Mouse (Mus musculus) midbrain, embryonic 13.5 days (tissue): ENCODE measurements around the gene Pus1. TPM values are rescaled to one million over a fixed set of nuclear protein-coding genes. Genes with fewer than 3 reads are reported as not detected.

ENCODE experiments used
- ATAC-seq: fragments of 200-750 bp; cut with Nextera tagmentation; 2 replicates; pipeline ENCODE4 v1.8.0; 2017; ENCODE audit warnings: mild to moderate bottlenecking, moderate TSS enrichment, moderate library complexity
- H3K27ac ChIP-seq: fragments of 300-500 bp; sonication (generic); 2 replicates; pipeline ENCODE4 v1.5.1; 2015; ENCODE audit warnings: inconsistent platforms, mild to moderate bottlenecking, moderate library complexity
- H3K27me3 ChIP-seq: fragments of 300-500 bp; sonication (generic); 2 replicates; pipeline ENCODE4 v1.6.1; 2015; ENCODE audit warnings: mild to moderate bottlenecking, inconsistent platforms
- H3K36me3 ChIP-seq: fragments of 300-500 bp; sonication (generic); 2 replicates; pipeline ENCODE4 v1.6.1; 2015; ENCODE audit warnings: mild to moderate bottlenecking, inconsistent platforms
- H3K4me1 ChIP-seq: fragments of 300-500 bp; sonication (generic); replicated peaks from 2 replicates; pipeline ENCODE4 v1.6.1; 2015; ENCODE audit warnings: inconsistent platforms
- H3K4me2 ChIP-seq: fragments of 300-500 bp; sonication (generic); replicated peaks from 2 replicates; pipeline ENCODE4 v1.6.1; 2015; ENCODE audit warnings: moderate library complexity, mild to moderate bottlenecking, inconsistent platforms
- H3K4me3 ChIP-seq: fragments of 300-500 bp; sonication (generic); replicated peaks from 2 replicates; pipeline ENCODE4 v1.5.1; 2015; ENCODE audit warnings: mild to moderate bottlenecking, inconsistent platforms
- H3K9ac ChIP-seq: fragments of 300-500 bp; sonication (generic); replicated peaks from 2 replicates; pipeline ENCODE4 v1.6.1; 2015; ENCODE audit warnings: mild to moderate bottlenecking, inconsistent platforms
- H3K9me3 ChIP-seq: fragments of 300-500 bp; sonication (generic); 2 replicates; pipeline ENCODE4 v1.6.1; 2016; ENCODE audit warnings: mild to moderate bottlenecking, inconsistent platforms
- WGBS: fragments of 180-500 bp; shearing (Covaris S2); methylation state at CpG from one replicate; pipeline ENCODE4 v1.1.7; 2015; 5-methylcytosine and 5-hydroxymethylcytosine counted together
- polyA plus RNA-seq: library from polyadenylated mRNA; unstranded; fragments of >200 nt; fragmentation: Nextera tagmentation; extraction: Ambion mirVana; gene quantifications from 2 replicates; pipeline ENCODE4 v1.2.1, GENCODE M21; 2015

The Pus1 gene
- polyA plus RNA-seq, 1 experiment from 2014 or later: 23.2 TPM

DNA sequence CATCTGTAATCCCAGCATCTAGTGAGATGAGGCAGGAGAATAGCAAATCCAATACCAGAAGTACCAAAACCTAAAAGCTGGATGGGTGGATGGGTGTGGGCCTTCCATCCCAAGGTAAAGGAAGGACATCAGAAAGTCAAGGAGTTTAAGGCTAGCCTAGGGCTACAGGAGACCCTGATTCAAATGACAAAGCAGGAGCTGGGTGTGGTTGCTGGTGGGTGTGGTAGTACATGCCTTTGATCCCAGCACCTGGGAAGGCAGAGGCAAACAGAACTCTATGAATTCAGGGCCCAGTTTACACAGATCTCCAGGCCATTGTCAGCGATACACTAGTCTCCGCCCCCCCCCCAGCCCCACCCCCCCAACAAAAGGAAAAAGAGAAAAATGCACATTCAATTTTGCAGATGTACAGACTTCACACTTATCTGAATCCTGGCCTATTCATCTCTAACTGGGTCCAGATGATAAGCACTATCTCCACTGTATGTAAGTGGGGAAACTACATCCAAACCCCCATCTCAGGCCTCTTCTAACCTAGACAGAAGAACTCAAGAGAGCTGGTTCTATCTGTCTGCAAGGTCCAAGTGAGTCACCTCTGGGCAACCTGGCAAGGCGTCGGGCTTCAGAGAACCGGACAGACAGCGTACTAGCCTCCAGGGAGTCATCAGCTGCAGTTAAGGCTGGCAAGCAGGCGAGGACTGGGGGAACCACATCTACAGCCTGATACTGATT lies 23.7 kb upstream of the Pus1 start:
- 91% methylated on average over 7 of the region's 7 CpGs for WGBS
- no peak overlapping the region for H3K4me2 ChIP-seq
- H3K4me3 ChIP-seq: no peak overlapping the region
- no peak overlapping the region for H3K9ac ChIP-seq
- peaks cover 56% of the 10 kb centered on the region for H3K36me3 ChIP-seq
- no peaks in the 10 kb centered on the region for H3K27me3 ChIP-seq
- H3K27ac ChIP-seq: no peak overlapping the region
- peaks cover 59% of the 10 kb centered on the region for H3K4me1 ChIP-seq
- no peaks in the 10 kb centered on the region for H3K9me3 ChIP-seq
- no peak for ATAC-seq

DNA sequence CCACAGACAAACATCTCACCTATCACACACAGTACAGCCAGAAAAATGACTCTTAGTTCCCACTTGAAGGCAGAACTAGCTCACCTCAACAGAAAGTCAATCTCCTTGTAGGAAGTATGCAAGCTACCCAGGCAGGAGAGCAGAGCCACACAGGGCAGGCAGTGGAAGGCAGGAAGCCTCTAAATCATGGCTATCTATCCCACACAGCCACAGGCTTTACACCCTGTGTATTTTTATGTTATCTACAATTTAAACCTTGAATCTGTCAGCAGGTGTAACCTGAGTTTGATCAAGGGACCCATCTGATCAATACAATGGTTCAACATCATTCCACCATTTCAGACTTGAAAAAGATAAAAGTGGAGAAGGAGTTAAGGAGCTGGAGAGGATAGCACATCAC lies 22.4 kb upstream of the Pus1 start:
- peaks cover 70% of the 10 kb centered on the region for H3K36me3 ChIP-seq
- ATAC-seq: no peak
- H3K9me3 ChIP-seq: no peaks in the 10 kb centered on the region
- H3K27ac ChIP-seq: no peak overlapping the region
- peaks cover 45% of the 10 kb centered on the region for H3K4me1 ChIP-seq
- no peak overlapping the region for H3K4me2 ChIP-seq
- H3K27me3 ChIP-seq: no peaks in the 10 kb centered on the region
- no peak overlapping the region for H3K4me3 ChIP-seq
- H3K9ac ChIP-seq: no peak overlapping the region

DNA sequence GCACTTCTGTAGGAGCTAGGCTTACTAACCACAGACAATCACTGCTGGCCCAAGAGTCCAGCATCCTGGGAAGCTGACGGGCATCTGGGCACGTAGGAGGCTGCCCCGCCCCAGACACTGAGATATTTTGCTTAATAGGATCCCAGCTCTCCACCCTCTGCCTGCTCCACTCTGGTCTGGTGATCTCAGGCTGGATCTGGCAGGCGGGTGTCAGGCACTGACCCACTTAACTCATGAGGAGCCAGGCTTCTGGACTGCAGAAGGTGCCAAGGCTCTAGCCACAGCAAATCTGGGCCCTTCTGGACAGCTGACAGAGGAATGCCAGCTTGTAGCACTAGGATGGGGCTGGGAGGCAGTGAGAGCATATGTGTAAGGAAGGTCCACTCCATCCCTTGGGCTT lies 21.7 kb upstream of the Pus1 start:
- Histone ChIP-seq H3K4me1 (peaks cover 39% of the 10 kb centered on the region), H3K27ac (no peak overlapping the region), H3K9me3 (no peaks in the 10 kb centered on the region), H3K4me3 (no peak overlapping the region), H3K27me3 (no peaks in the 10 kb centered on the region), H3K9ac (peak overlapping the region; percentile 10; the same call in 1 of the 2 replicates), H3K4me2 (no peak overlapping the region), H3K36me3 (peaks cover 76% of the 10 kb centered on the region)
- ATAC-seq: no peak
- 78% methylated on average over 4 of the region's 4 CpGs for WGBS

DNA sequence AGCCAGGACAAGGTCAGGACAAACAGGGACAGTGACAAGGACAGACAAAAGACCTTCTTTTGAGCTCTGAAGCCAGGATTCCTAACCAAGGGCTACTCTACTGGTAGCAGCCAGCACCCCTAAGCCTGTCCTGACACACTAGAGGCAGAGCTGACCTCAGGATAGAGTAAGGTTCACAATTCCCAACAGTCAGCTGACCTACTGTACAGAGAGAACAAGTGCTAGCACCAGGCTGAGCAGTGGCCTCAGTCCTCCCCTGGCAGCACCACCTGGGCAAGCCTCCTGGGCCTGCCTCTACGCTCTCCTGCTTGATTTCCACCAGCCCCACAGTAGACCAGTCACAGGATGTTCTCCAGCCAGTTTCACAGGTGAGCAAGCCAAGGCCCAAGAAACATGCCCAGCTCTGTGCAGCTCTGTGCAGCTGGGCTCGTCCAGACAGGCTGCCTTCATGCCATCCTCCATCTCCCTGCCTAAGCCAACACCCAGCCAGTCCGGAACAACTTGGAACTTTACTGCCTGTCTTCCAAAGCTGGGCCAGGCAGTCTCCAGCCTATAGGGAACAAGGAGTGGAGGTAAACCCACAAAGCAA lies 20.7 kb upstream of the Pus1 start:
- Histone ChIP-seq H3K4me1 (peaks cover 29% of the 10 kb centered on the region), H3K27me3 (no peaks in the 10 kb centered on the region), H3K4me3 (no peak overlapping the region), H3K9me3 (no peaks in the 10 kb centered on the region), H3K27ac (no peak overlapping the region), H3K36me3 (peaks cover 86% of the 10 kb centered on the region), H3K9ac (0 out of 2 replicates have a peak overlapping the region, but pooled peaks have one; percentile 21), H3K4me2 (no peak overlapping the region)
- no peak for ATAC-seq
- WGBS: 88% methylated on average over 3 of the region's 3 CpGs

GRCm38 (mm10) chr5:110797696-110798095 lies 17.2 kb upstream of the Pus1 start:
- Histone ChIP-seq H3K27me3 (no peaks in the 10 kb centered on the region), H3K4me3 (no peak overlapping the region), H3K36me3 (peaks cover 97% of the 10 kb centered on the region), H3K27ac (no peak overlapping the region), H3K9me3 (no peaks in the 10 kb centered on the region), H3K4me1 (peaks cover 8% of the 10 kb centered on the region; the same call in 1 of the 2 replicates), H3K9ac (no peak overlapping the region), H3K4me2 (no peak overlapping the region)
- no peak for ATAC-seq
- 78% methylated on average over 4 of the region's 4 CpGs for WGBS

DNA sequence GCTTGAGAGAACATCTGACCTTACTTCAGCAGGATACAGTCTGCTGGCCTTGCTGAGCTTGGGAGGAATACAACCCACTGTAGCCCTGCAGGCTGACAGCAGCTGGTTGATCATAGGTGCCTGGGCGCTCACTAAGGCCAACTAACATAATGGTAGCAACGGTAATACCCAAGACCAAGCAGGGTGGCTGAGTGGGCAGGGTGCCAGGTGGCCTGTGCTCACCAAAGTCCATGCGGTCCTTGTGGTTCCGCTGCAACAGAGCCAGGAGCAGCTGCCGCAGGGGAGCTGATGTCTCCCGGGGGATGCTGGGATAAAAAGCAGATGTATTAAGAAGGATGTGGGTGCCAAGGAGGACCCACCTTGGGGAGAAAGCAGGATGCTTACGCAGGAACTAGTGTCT lies 13.9 kb upstream of the Pus1 start:
- Histone ChIP-seq H3K4me2 (no peak overlapping the region), H3K4me3 (no peak overlapping the region), H3K4me1 (no peaks in the 10 kb centered on the region), H3K9ac (no peak overlapping the region), H3K27ac (no peak overlapping the region), H3K36me3 (peaks cover 99% of the 10 kb centered on the region), H3K9me3 (no peaks in the 10 kb centered on the region), H3K27me3 (no peaks in the 10 kb centered on the region)
- 94% methylated on average over 7 of the region's 7 CpGs for WGBS
- no peak for ATAC-seq

DNA sequence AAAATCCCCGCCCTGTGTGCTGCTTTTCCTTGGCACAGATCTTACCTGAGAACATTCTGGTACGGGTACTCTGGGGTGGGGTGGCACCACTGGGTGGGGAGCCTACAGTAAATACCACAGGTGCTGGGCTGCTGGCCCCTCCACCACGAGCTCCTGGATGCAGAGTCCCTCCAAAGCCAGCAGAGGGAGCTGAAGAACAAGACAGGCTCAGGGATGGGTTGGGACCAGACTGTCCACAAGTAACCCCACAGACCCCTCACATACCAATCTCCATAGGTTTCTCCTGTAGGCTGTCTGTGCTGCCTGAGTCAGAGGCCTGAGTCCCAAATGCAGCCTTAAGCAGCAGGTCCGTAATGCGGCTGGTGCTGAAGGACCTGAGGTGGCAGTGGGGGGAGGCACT lies 8.2 kb upstream of the Pus1 start:
- no peak overlapping the region for H3K27ac ChIP-seq
- H3K4me1 ChIP-seq: no peaks in the 10 kb centered on the region
- no peak overlapping the region for H3K4me3 ChIP-seq
- H3K36me3 ChIP-seq: peaks cover 93% of the 10 kb centered on the region
- peak; percentile 63; the same call in 1 of the 2 replicates for ATAC-seq
- H3K27me3 ChIP-seq: no peaks in the 10 kb centered on the region
- 69% methylated on average over 5 of the region's 5 CpGs for WGBS
- no peak overlapping the region for H3K4me2 ChIP-seq
- H3K9me3 ChIP-seq: no peaks in the 10 kb centered on the region
- H3K9ac ChIP-seq: no peak overlapping the region

DNA sequence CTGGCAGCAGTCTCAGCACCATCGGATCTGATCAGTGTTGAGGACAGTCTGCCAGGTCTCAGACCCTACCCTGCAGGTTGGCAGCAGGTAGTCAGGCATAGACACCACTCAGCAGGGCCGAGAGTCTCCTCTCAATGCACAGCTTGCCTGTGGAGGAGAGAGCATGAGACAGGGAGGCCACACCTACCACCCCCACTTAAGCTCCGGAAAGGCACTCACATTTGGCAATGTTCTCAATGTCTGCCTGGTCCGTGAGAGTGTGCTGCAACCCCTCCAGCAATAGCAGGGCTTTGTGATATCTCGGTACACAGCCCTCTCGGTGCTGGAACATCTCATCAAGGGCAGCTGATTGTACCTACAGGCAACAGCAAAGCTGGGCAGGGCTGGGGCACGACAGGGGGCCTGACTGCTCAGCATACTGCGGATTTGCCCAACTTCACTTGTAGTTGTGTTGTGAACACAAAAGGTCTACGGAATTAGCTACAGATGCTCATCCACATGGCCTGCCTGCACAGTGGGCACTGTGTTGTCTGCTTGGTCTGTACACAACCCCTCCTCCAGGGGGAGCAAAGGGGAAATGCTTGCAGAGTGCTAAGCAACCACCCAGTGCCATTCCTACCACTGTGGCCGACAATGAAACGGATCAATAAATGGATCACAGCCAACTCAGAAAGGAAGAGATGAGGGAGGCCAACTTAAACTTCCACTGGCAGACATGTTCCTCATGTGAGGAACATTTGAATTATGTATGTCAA lies 5.8 kb upstream of the Pus1 start:
- no peak overlapping the region for H3K9ac ChIP-seq
- 82% methylated on average over 11 of the region's 11 CpGs for WGBS

GRCm38 (mm10) chr5:110783150-110783549 lies 2.7 kb upstream of the Pus1 start:
- no peaks in the 10 kb centered on the region for H3K9me3 ChIP-seq
- H3K36me3 ChIP-seq: peaks cover 38% of the 10 kb centered on the region
- H3K27me3 ChIP-seq: 0 out of 2 replicates have a peak, but pooled peaks cover 3% of the 10 kb centered on the region
- H3K4me1 ChIP-seq: peaks cover 21% of the 10 kb centered on the region
- no peak for ATAC-seq
- no peak overlapping the region for H3K4me2 ChIP-seq
- H3K9ac ChIP-seq: no peak overlapping the region
- H3K27ac ChIP-seq: no peak overlapping the region
- WGBS: 77% methylated on average over 8 of the region's 8 CpGs
- H3K4me3 ChIP-seq: no peak overlapping the region

More for the DNA sequence above, 5.8 kb upstream of the Pus1 start:
- Histone ChIP-seq H3K27ac (no peak overlapping the region), H3K4me2 (no peak overlapping the region), H3K9me3 (no peaks in the 10 kb centered on the region), H3K36me3 (peaks cover 69% of the 10 kb centered on the region), H3K4me3 (no peak overlapping the region), H3K4me1 (peaks cover under 1% of the 10 kb centered on the region), H3K27me3 (0 out of 2 replicates have a peak, but pooled peaks cover 3% of the 10 kb centered on the region)
- no peak for ATAC-seq

GRCm38 (mm10) chr5:110781529-110782238 lies 1.2 kb upstream of the Pus1 start:
- Histone ChIP-seq H3K9me3 (no peaks in the 10 kb centered on the region), H3K4me3 (no peak overlapping the region), H3K27ac (no peak overlapping the region), H3K4me1 (peaks cover 21% of the 10 kb centered on the region), H3K27me3 (0 out of 2 replicates have a peak, but pooled peaks cover 3% of the 10 kb centered on the region), H3K4me2 (no peak overlapping the region), H3K9ac (no peak overlapping the region), H3K36me3 (peaks cover 34% of the 10 kb centered on the region)
- ATAC-seq: no peak
- WGBS: 91% methylated on average over 7 of the region's 7 CpGs

DNA sequence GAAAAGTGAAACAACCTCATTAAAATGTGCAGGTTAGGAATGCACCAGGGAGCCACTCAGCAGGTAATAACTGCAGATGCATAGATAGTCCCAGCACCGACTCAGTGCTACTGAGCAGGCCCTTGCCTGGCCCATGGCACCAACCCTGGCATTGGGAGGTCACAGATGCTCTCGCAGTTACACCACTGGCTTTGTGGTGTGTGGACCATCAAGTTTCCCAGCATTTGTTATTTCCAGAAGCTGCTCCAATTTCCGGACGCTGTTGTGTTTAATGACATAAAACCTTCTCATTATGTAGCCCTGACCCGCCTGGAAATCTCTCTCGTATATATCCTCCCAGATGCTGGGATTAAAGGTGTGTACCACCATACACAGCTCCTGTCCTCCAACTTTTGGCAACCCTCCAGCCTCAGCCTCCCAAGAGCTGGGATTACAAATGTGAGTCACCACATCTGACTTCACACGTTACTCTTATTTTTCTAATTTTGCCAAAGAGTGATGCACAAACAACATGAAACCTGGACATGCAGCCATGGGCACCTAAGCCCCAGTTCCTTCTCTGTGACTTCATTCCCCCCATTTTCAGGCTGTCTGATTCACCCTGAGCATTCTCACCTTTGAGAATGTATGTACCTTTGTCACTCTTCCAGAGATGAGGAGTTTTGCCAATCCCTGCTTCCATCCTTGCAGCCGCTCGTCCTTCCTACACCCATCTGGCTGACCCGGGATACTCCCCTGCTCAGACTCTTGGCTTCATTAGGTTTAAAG lies 486 bp upstream of the Pus1 start:
- peaks cover 21% of the 10 kb centered on the region for H3K4me1 ChIP-seq
- 0 out of 2 replicates have a peak, but pooled peaks cover 3% of the 10 kb centered on the region for H3K27me3 ChIP-seq
- ATAC-seq: peak; percentile 83
- peaks cover 34% of the 10 kb centered on the region for H3K36me3 ChIP-seq
- H3K4me3 ChIP-seq: peak overlapping the region; percentile 83
- no peak overlapping the region for H3K27ac ChIP-seq
- no peaks in the 10 kb centered on the region for H3K9me3 ChIP-seq
- 61% methylated on average over 10 of the region's 10 CpGs for WGBS
- H3K4me2 ChIP-seq: peak overlapping the region; percentile 97
- peak overlapping the region; percentile 86 for H3K9ac ChIP-seq
